Mouse (Mus musculus) megakaryocyte, embryonic 14.5 days (primary cell): Measurements from ENCODE around the gene Rgcc. TPM values are rescaled to one million over a fixed set of nuclear protein-coding genes. Genes with fewer than 3 reads are reported as not detected.
A peak's percentile ranks its signal among the peaks of the same experiment; 100 is the strongest.

Source experiments
- H3K27me3 ChIP-seq: replicated peaks from 2 replicates; pipeline ENCODE3; 2012; ENCODE audit warnings: inconsistent platforms
- H3K36me3 ChIP-seq: replicated peaks from 2 replicates; pipeline ENCODE3; 2012; ENCODE audit warnings: low read length, inconsistent platforms, mixed read lengths
- H3K4me1 ChIP-seq: 2 replicates; pipeline ENCODE4 v1.6.1; 2012; ENCODE audit warnings: inconsistent platforms
- H3K4me3 ChIP-seq: replicated peaks from 2 replicates; pipeline ENCODE3; 2012; ENCODE audit warnings: moderate library complexity, mild to moderate bottlenecking, inconsistent platforms
- H3K9me3 ChIP-seq: 2 replicates; pipeline ENCODE4 v1.6.1; 2012; ENCODE audit warnings: inconsistent platforms
- FLI1 ChIP-seq: IDR thresholded peaks from 2 replicates; pipeline ENCODE4 v1.6.1; 2012; ENCODE audit warnings: low read length, inconsistent platforms, mixed read lengths
- GATA1 ChIP-seq: IDR thresholded peaks from 3 replicates; pipeline ENCODE4 v1.6.1; 2012; ENCODE audit warnings: mixed read lengths, low read length, inconsistent platforms, borderline replicate concordance
- polyA plus RNA-seq: library from polyadenylated mRNA; stranded (reverse); fragments of >175 nt; gene quantifications from 2 replicates; pipeline ENCODE4 v1.2.3, GENCODE M21; 2012; ENCODE audit warnings: low replicate concordance; ENCODE audit not compliant: insufficient read depth

The Rgcc gene
- polyA plus RNA-seq, 1 experiment = 19.5 TPM

- H3K4me3 ChIP-seq = peak overlapping the region; percentile 83
- peaks cover 84% of the 10 kb centered on the region for H3K4me1 ChIP-seq
- H3K9me3 ChIP-seq = no peaks in the 10 kb centered on the region
- TF ChIP-seq GATA1 (no peak), FLI1 (no peak)
- H3K36me3 ChIP-seq = peaks cover 9% of the 10 kb centered on the region
- peaks cover 6% of the 10 kb centered on the region for H3K27me3 ChIP-seq
Observed at GRCm38 (mm10) chr14:79294051-79294814, 7.2 kb downstream of the Rgcc start.

- no peaks in the 10 kb centered on the region for H3K9me3 ChIP-seq
- no peaks in the 10 kb centered on the region for H3K27me3 ChIP-seq
- H3K4me1 ChIP-seq = peaks cover 74% of the 10 kb centered on the region
- H3K36me3 ChIP-seq = peaks cover 17% of the 10 kb centered on the region
- no peak for TF ChIP-seq FLI1
- TF ChIP-seq GATA1 = no peak
- peak overlapping the region; percentile 83 for H3K4me3 ChIP-seq
Observed at GRCm38 (mm10) chr14:79293119-79293780, 8.2 kb downstream of the Rgcc start.

- Histone ChIP-seq H3K9me3 (no peaks in the 10 kb centered on the region), H3K27me3 (no peaks in the 10 kb centered on the region), H3K36me3 (peaks cover 19% of the 10 kb centered on the region), H3K4me3 (no peak overlapping the region), H3K4me1 (peaks cover 63% of the 10 kb centered on the region)
- TF ChIP-seq GATA1 = no peak
- no peak for TF ChIP-seq FLI1
Observed at GRCm38 (mm10) chr14:79291629-79292028, 9.8 kb downstream of the Rgcc start.

- Histone ChIP-seq H3K36me3 (peaks cover 19% of the 10 kb centered on the region), H3K9me3 (no peaks in the 10 kb centered on the region), H3K4me3 (peak overlapping the region; percentile 47), H3K4me1 (peaks cover 59% of the 10 kb centered on the region), H3K27me3 (no peaks in the 10 kb centered on the region)
- no peak for TF ChIP-seq GATA1
- no peak for TF ChIP-seq FLI1
Observed at GRCm38 (mm10) chr14:79290683-79291425, 10.6 kb downstream of the Rgcc start.

GRCm38 (mm10) chr14:79289909-79290308 lies 11.5 kb downstream of the Rgcc start:
- no peak for TF ChIP-seq FLI1
- TF ChIP-seq GATA1 = no peak
- Histone ChIP-seq H3K9me3 (no peaks in the 10 kb centered on the region), H3K36me3 (peaks cover 19% of the 10 kb centered on the region), H3K27me3 (no peaks in the 10 kb centered on the region), H3K4me3 (no peak overlapping the region), H3K4me1 (peaks cover 49% of the 10 kb centered on the region)

- peaks cover 19% of the 10 kb centered on the region for H3K36me3 ChIP-seq
- TF ChIP-seq GATA1 = no peak
- no peak for TF ChIP-seq FLI1
Observed at GRCm38 (mm10) chr14:79288280-79288679, 13.2 kb downstream of the Rgcc start.

GRCm38 (mm10) chr14:79287251-79287863 lies 14.1 kb downstream of the Rgcc start:
- no peak overlapping the region for H3K4me3 ChIP-seq
- peaks cover 25% of the 10 kb centered on the region for H3K4me1 ChIP-seq
- peaks cover 19% of the 10 kb centered on the region for H3K36me3 ChIP-seq
- H3K9me3 ChIP-seq = peaks cover 3% of the 10 kb centered on the region; the same call in 1 of the 2 replicates
- H3K27me3 ChIP-seq = no peaks in the 10 kb centered on the region
- TF ChIP-seq FLI1 (no peak), GATA1 (no peak)

More at GRCm38 (mm10) chr14:79288280-79288679, 13.2 kb downstream of the Rgcc start:
- Histone ChIP-seq H3K9me3 (peaks cover 3% of the 10 kb centered on the region; the same call in 1 of the 2 replicates), H3K4me1 (peaks cover 34% of the 10 kb centered on the region), H3K27me3 (no peaks in the 10 kb centered on the region), H3K4me3 (no peak overlapping the region)

GRCm38 (mm10) chr14:79285549-79285948 lies 15.9 kb downstream of the Rgcc start:
- H3K27me3 ChIP-seq = no peaks in the 10 kb centered on the region
- TF ChIP-seq GATA1 (no peak), FLI1 (no peak)
- peaks cover 9% of the 10 kb centered on the region for H3K4me1 ChIP-seq
- H3K36me3 ChIP-seq = peaks cover 19% of the 10 kb centered on the region
- H3K4me3 ChIP-seq = no peak overlapping the region
- H3K9me3 ChIP-seq = peaks cover 3% of the 10 kb centered on the region; the same call in 1 of the 2 replicates

GRCm38 (mm10) chr14:79284616-79285015 lies 16.8 kb downstream of the Rgcc start:
- Histone ChIP-seq H3K4me3 (no peak overlapping the region), H3K27me3 (no peaks in the 10 kb centered on the region), H3K4me1 (no peaks in the 10 kb centered on the region; the same call in 1 of the 2 replicates), H3K36me3 (peaks cover 11% of the 10 kb centered on the region), H3K9me3 (peaks cover 3% of the 10 kb centered on the region; the same call in 1 of the 2 replicates)
- TF ChIP-seq FLI1 = no peak
- no peak for TF ChIP-seq GATA1
